Mouse (Mus musculus) cerebellum, adult 9-11 months (tissue): ENCODE results near the gene Gm8871.
"Not testable (repeated sequence)": the region's sequence is repeated elsewhere in the genome, so short reads cannot be mapped to it uniquely, and the experiment has no call there.

Source experiments
- DNase-seq: peaks from one replicate; pipeline ENCODE4 v3.0.0; 2022

Gene Gm8871

GRCm38 (mm10) chr5:10947505-10947904 lies at the start of gene Gm8871, which contains the start of gene Gm8857:
Gene Gm8871, plus strand, starts transcription at chr5:10947805.
Gene Gm8857, plus strand, starts transcription at chr5:10947807.
- DNase-seq: not testable (repeated sequence)

GRCm38 (mm10) chr5:10953512-10953911 lies 5.9 kb downstream of the Gm8871 start:
- DNase-seq: not testable (repeated sequence)

GRCm38 (mm10) chr5:10958057-10958456 lies 10.5 kb downstream of the Gm8871 start:
- not testable (repeated sequence) for DNase-seq
